Mouse (Mus musculus): Measurements from ENCODE around the gene Lonp1. TPM values are rescaled to one million over a fixed set of nuclear protein-coding genes. Genes with fewer than 3 reads are reported as not detected.

Gene Lonp1
- polyA plus RNA-seq, 1 experiment: 278 TPM

- TF ChIP-seq CEBPB (IDR thresholded peaks at IDR 0.05; ENCODE audit: insufficient read depth, poor library complexity, severe bottlenecking): 0 out of 2 replicates have a peak, but pooled peaks have one; percentile 23
- no peak for TF ChIP-seq POLR2A (IDR thresholded peaks at IDR 0.05; ENCODE audit: insufficient read length, low read depth)
- TF ChIP-seq MYOG (IDR thresholded peaks at IDR 0.05; ENCODE audit: control insufficient read depth in 1 of 3, insufficient read depth in 1 of 3, insufficient read length in 2 of 3, low read depth in 2 of 3): peak in 1 of 3 experiments; percentile 9
- Histone ChIP-seq H3K4me2 (ENCODE audit: low read depth) (peak overlapping the region; percentile 93), H3K36me3 (ENCODE audit: control insufficient read depth, insufficient read depth) (peaks cover 38% of the 10 kb centered on the region), H3K27me3 (ENCODE audit: control insufficient read depth, insufficient read depth, insufficient read length) (no peaks in the 10 kb centered on the region), H3K4me3 (peak overlapping the region; percentile 97), H3ac (ENCODE audit: control insufficient read depth, insufficient read length) (peak overlapping the region; percentile 85), H3K79me2 (ENCODE audit: control insufficient read depth, insufficient read depth) (peaks cover 89% of the 10 kb centered on the region)
Observed at GRCm38 (mm10) chr17:56583611-56584256, 43.0 kb downstream of the Lonp1 start.

- no peak for TF ChIP-seq SRF (IDR thresholded peaks at IDR 0.05; ENCODE audit: control insufficient read depth, insufficient read length, low read depth)
- no peak for TF ChIP-seq POLR2A (IDR thresholded peaks at IDR 0.05; ENCODE audit: insufficient read length, low read depth)
- TF ChIP-seq CEBPB (IDR thresholded peaks at IDR 0.05; ENCODE audit: insufficient read depth, poor library complexity, severe bottlenecking): no peak
- TF ChIP-seq E2F4 (IDR thresholded peaks at IDR 0.05; ENCODE audit: insufficient read depth): no peak
- no peak for TF ChIP-seq POLR2AphosphoS2 (IDR thresholded peaks at IDR 0.05; ENCODE audit: insufficient read length, low read depth)
- no peak for TF ChIP-seq TCF3 (IDR thresholded peaks at IDR 0.05; ENCODE audit: insufficient read length, low read depth)
- no peak for TF ChIP-seq MYOD1 (IDR thresholded peaks at IDR 0.05; ENCODE audit: control insufficient read depth in 1 of 3, insufficient read length in 2 of 3, low read depth in 2 of 3)
- no peak for TF ChIP-seq REST (IDR thresholded peaks at IDR 0.05; ENCODE audit: insufficient read depth, insufficient read length)
- no peak for TF ChIP-seq MYOG (IDR thresholded peaks at IDR 0.05; ENCODE audit: control insufficient read depth in 1 of 3, insufficient read depth in 1 of 3, insufficient read length in 2 of 3, low read depth in 2 of 3)
- no peak for TF ChIP-seq TCF12 (IDR thresholded peaks at IDR 0.05; ENCODE audit: insufficient read depth, poor library complexity, severe bottlenecking)
- TF ChIP-seq MAX (IDR thresholded peaks at IDR 0.05; ENCODE audit: low read depth): no peak
- no peak for TF ChIP-seq USF1 (IDR thresholded peaks at IDR 0.05; ENCODE audit: low read depth)
- Histone ChIP-seq H3K36me3 (ENCODE audit: control insufficient read depth, insufficient read depth) (peaks cover 42% of the 10 kb centered on the region), H3K4me3 (peak overlapping the region; percentile 97), H3K27me3 (ENCODE audit: control insufficient read depth, insufficient read depth, insufficient read length) (no peaks in the 10 kb centered on the region), H3K79me2 (ENCODE audit: control insufficient read depth, insufficient read depth) (peaks cover 86% of the 10 kb centered on the region), H3ac (ENCODE audit: control insufficient read depth, insufficient read length) (peak overlapping the region; percentile 85), H3K4me2 (ENCODE audit: low read depth) (peak overlapping the region; percentile 93)
Observed at GRCm38 (mm10) chr17:56583071-56583470, 43.6 kb downstream of the Lonp1 start.

- Histone ChIP-seq H3K79me2 (ENCODE audit: control insufficient read depth, insufficient read depth) (peaks cover 5% of the 10 kb centered on the region), H3K27me3 (ENCODE audit: control insufficient read depth, insufficient read depth, insufficient read length) (no peaks in the 10 kb centered on the region), H3ac (ENCODE audit: control insufficient read depth, insufficient read length) (no peak overlapping the region), H3K4me3 (no peak overlapping the region), H3K4me2 (ENCODE audit: low read depth) (no peak overlapping the region), H3K36me3 (ENCODE audit: control insufficient read depth, insufficient read depth) (peaks cover 48% of the 10 kb centered on the region)
- no peak for TF ChIP-seq TCF3 (IDR thresholded peaks at IDR 0.05; ENCODE audit: insufficient read length, low read depth)
- no peak for TF ChIP-seq MYOD1 (IDR thresholded peaks at IDR 0.05; ENCODE audit: control insufficient read depth in 1 of 3, insufficient read length in 2 of 3, low read depth in 2 of 3)
- no peak for TF ChIP-seq POLR2AphosphoS2 (IDR thresholded peaks at IDR 0.05; ENCODE audit: insufficient read length, low read depth)
- no peak for TF ChIP-seq MAX (IDR thresholded peaks at IDR 0.05; ENCODE audit: low read depth)
- TF ChIP-seq REST (IDR thresholded peaks at IDR 0.05; ENCODE audit: insufficient read depth, insufficient read length): no peak
- no peak for TF ChIP-seq USF1 (IDR thresholded peaks at IDR 0.05; ENCODE audit: low read depth)
- TF ChIP-seq TCF12 (IDR thresholded peaks at IDR 0.05; ENCODE audit: insufficient read depth, poor library complexity, severe bottlenecking): no peak
- TF ChIP-seq SRF (IDR thresholded peaks at IDR 0.05; ENCODE audit: control insufficient read depth, insufficient read length, low read depth): no peak
Observed at GRCm38 (mm10) chr17:56572939-56573338, 53.7 kb downstream of the Lonp1 start.

GRCm38 (mm10) chr17:56572154-56572553 lies 54.5 kb downstream of the Lonp1 start:
- Histone ChIP-seq H3K27me3 (ENCODE audit: control insufficient read depth, insufficient read depth, insufficient read length) (no peaks in the 10 kb centered on the region), H3ac (ENCODE audit: control insufficient read depth, insufficient read length) (no peak overlapping the region), H3K36me3 (ENCODE audit: control insufficient read depth, insufficient read depth) (peaks cover 51% of the 10 kb centered on the region), H3K4me3 (no peak overlapping the region), H3K4me2 (ENCODE audit: low read depth) (no peak overlapping the region), H3K79me2 (ENCODE audit: control insufficient read depth, insufficient read depth) (no peaks in the 10 kb centered on the region)
- no peak for TF ChIP-seq CEBPB (IDR thresholded peaks at IDR 0.05; ENCODE audit: insufficient read depth, poor library complexity, severe bottlenecking)
- no peak for TF ChIP-seq REST (IDR thresholded peaks at IDR 0.05; ENCODE audit: insufficient read depth, insufficient read length)
- no peak for TF ChIP-seq USF1 (IDR thresholded peaks at IDR 0.05; ENCODE audit: low read depth)
- no peak for TF ChIP-seq POLR2AphosphoS2 (IDR thresholded peaks at IDR 0.05; ENCODE audit: insufficient read length, low read depth)
- TF ChIP-seq E2F4 (IDR thresholded peaks at IDR 0.05; ENCODE audit: insufficient read depth): no peak
- TF ChIP-seq TCF3 (IDR thresholded peaks at IDR 0.05; ENCODE audit: insufficient read length, low read depth): no peak
- no peak for TF ChIP-seq MYOD1 (IDR thresholded peaks at IDR 0.05; ENCODE audit: control insufficient read depth in 1 of 3, insufficient read length in 2 of 3, low read depth in 2 of 3)
- no peak for TF ChIP-seq MAX (IDR thresholded peaks at IDR 0.05; ENCODE audit: low read depth)
- TF ChIP-seq POLR2A (IDR thresholded peaks at IDR 0.05; ENCODE audit: insufficient read length, low read depth): no peak

- Histone ChIP-seq H3K27me3 (ENCODE audit: control insufficient read depth, insufficient read depth, insufficient read length) (no peaks in the 10 kb centered on the region), H3K36me3 (ENCODE audit: control insufficient read depth, insufficient read depth) (peaks cover 49% of the 10 kb centered on the region), H3ac (ENCODE audit: control insufficient read depth, insufficient read length) (no peak overlapping the region), H3K4me3 (no peak overlapping the region), H3K79me2 (ENCODE audit: control insufficient read depth, insufficient read depth) (no peaks in the 10 kb centered on the region), H3K4me2 (ENCODE audit: low read depth) (no peak overlapping the region)
- TF ChIP-seq MYOG (IDR thresholded peaks at IDR 0.05; ENCODE audit: control insufficient read depth in 1 of 3, insufficient read depth in 1 of 3, insufficient read length in 2 of 3, low read depth in 2 of 3) (peak in 1 of 3 experiments; percentile 80), MYOD1 (IDR thresholded peaks at IDR 0.05; ENCODE audit: control insufficient read depth in 1 of 3, insufficient read length in 2 of 3, low read depth in 2 of 3) (peak in 2 of 3 experiments; percentile 28 to 70), TCF3 (IDR thresholded peaks at IDR 0.05; ENCODE audit: insufficient read length, low read depth) (no peak), TCF12 (IDR thresholded peaks at IDR 0.05; ENCODE audit: insufficient read depth, poor library complexity, severe bottlenecking) (no peak), CEBPB (IDR thresholded peaks at IDR 0.05; ENCODE audit: insufficient read depth, poor library complexity, severe bottlenecking) (no peak)
Observed at GRCm38 (mm10) chr17:56570287-56570686, 56.4 kb downstream of the Lonp1 start.
